Mouse (Mus musculus): ENCODE measurements around the gene Kcnk4. TPM values are rescaled to one million over a fixed set of nuclear protein-coding genes. Genes with fewer than 3 reads are reported as not detected.
A peak's percentile ranks its signal among the peaks of the same experiment; 100 is the strongest.

Gene Kcnk4
- polyA plus RNA-seq, 1 experiment from 2014 or later, result 0.42 TPM

DNA sequence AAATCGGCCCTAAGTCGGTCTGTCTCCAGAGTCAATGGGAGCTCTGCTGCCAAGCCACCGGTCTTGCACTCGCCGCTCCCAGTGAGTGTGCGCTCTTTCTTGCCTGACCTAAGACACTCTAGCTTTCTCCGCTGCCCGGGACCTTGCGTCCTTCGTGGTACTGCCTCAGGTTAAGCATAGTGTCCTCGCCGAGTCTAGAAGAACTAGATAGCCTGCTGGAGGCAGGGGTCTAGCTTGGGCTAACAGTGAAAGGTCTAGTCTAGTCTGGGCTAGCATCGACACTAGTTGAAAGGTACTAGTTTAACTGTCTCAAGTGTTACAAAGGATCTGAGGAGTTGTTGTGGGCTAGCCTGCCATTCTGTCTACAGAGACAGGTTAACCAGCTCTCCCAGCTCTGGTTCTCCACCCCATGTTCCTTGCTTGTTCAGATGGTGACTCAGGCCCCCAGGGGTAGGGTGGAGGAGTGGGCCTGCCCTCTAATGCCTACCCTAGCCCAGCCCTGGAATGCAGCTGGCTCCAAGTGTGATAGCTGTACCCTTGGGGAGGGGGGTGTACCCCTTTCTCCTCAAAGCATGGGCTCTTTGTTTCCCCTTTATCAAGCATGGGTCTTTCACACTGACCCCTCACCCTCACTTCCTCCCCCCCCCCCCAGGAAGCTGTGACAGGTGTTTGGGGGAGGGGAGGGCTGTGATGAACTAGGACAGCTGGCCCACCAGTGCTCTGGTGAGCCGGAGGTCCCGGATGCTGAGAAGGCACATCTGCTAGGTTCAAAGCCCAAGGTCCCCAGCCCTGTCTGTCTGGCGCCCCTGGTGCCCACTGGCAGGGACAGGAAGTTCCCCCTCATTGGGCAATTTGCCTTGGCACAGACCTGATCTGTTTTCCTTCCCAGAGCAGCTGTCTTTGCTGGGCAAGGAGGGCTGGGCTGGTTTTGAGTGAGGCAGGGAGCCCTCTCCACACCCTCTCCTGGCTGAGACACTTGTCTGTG, 41.5 kb upstream of the Kcnk4 start, which contains the start of gene Plcb3:
TSS of gene Plcb3 (minus strand) at position 934 of the 985 bp plus-strand sequence.
- no peak for ATAC-seq (ENCODE audit: low FRiP score, low TSS enrichment)
- Histone ChIP-seq H3K27ac (ENCODE audit: low read length) (peak within 1 kb of the TSS; percentile 90), H3K9me3 (ENCODE audit: low read length) (no peaks in the 10 kb centered on the region), H3K4me2 (replicated peaks; ENCODE audit: low read depth, low read length) (peak within 1 kb of the TSS; percentile 90), H3K4me1 (ENCODE audit: insufficient read depth, low read length) (peaks cover 54% of the 10 kb centered on the region), H3K4me3 (ENCODE audit: low read length) (peak within 1 kb of the TSS; percentile 81), H3K9ac (replicated peaks; ENCODE audit: low read length) (peak within 1 kb of the TSS; percentile 85), H3K27me3 (ENCODE audit: insufficient read depth, low read length) (no peaks in the 10 kb centered on the region), H3K36me3 (ENCODE audit: insufficient read depth, low read length) (peaks cover 12% of the 10 kb centered on the region; the same call in 1 of the 2 replicates)
- 0% methylated on average over 16 of the region's 16 CpGs for WGBS

DNA sequence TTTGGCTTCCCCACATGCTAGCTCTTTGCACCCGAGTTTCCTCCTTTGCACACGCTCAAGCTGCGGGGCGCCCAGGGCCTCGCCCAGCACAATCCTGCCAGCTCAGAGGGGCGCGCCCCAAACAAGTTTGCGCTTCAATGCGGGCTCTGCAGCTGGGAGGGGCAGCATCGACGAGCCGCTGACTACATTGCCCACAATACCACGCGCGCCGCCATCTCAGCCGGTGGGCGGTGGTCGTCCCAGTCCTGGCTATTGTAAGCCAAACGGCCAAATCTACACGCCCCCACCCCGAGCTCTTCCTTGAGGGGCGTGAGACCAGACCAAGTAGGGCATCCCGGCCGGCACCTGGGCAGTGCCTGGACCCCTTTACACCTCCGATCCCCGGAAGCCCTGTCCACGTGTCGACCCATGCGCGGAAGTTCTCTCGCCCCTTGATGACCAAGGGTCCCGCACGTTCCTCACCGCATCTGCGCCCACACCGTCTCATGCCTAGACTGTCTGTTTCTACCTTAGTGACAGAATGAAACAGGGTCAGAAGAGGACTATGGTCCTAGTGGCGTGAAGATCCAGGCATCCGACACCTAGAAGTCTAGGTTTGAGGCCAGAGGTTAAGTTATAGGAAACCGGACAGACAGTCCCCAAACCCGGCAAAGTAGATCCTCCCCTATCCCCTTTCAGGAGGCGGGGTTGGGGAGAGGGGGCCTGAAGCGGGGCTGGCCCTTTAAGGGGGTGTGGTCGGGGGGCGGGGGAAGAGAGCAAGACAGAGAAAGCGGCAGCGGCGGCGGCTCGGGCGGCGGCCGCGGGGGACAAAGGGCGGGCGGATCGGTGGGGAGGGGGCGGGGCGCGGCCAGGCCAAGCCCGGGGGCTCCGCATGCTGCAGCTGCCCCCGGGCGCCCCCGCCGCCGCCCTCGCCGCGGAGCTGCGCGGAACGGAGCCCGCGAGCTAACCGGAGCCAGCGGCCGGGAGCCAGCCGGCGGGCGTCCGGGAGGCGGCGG, 40.2 kb upstream of the Kcnk4 start, which contains the start of gene Ppp1r14b:
TSS of gene Ppp1r14b (plus strand) at position 758 of the 995 bp plus-strand sequence.
- Histone ChIP-seq H3K4me1 (ENCODE audit: insufficient read depth, low read length) (peaks cover 64% of the 10 kb centered on the region), H3K4me3 (ENCODE audit: low read length) (peak within 1 kb of the TSS; percentile 81), H3K27me3 (ENCODE audit: insufficient read depth, low read length) (no peaks in the 10 kb centered on the region), H3K4me2 (replicated peaks; ENCODE audit: low read depth, low read length) (peak within 1 kb of the TSS; percentile 90), H3K9ac (replicated peaks; ENCODE audit: low read length) (peak within 1 kb of the TSS; percentile 85), H3K27ac (ENCODE audit: low read length) (peak within 1 kb of the TSS; percentile 90), H3K9me3 (ENCODE audit: low read length) (no peaks in the 10 kb centered on the region), H3K36me3 (ENCODE audit: insufficient read depth, low read length) (peaks cover 12% of the 10 kb centered on the region; the same call in 1 of the 2 replicates)
- peak; percentile 55 for ATAC-seq (ENCODE audit: low FRiP score, low TSS enrichment)
- WGBS, result under 1% methylated on average over 64 of the region's 84 CpGs

DNA sequence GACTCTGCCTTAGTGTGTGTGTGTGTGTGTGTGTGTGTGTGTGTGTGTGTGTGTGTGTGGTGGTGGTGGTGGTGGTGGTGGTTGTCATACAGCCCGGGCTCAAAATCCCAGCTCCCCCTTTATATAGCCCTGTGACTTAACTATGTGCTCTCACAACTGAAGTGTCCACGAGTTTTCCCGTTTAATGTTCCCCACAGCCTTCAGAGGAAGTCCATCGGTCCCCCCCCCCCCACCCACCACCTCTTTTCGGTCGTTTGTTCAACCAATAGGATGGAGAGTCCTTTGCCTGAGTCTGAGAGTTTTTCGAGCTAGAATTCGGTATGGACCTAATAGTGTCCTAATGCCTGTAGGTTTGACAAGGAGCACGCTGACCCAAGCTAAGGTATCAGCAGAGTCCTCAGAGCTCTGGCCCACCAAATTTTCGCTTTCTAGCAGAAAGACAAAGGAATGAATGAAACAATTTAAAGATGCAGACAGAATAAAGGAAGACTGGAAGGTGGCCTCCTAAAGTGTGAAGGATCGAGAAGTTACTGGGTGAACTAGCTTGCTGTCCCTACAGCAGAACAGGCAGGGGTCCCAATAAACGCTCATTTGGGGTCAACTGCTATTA, 39.4 kb upstream of the Kcnk4 start:
- Histone ChIP-seq H3K9ac (replicated peaks; ENCODE audit: low read length) (peak overlapping the region; percentile 85), H3K27me3 (ENCODE audit: insufficient read depth, low read length) (no peaks in the 10 kb centered on the region), H3K4me3 (ENCODE audit: low read length) (peak overlapping the region; percentile 81), H3K4me2 (replicated peaks; ENCODE audit: low read depth, low read length) (peak overlapping the region; percentile 90), H3K36me3 (ENCODE audit: insufficient read depth, low read length) (peaks cover 12% of the 10 kb centered on the region; the same call in 1 of the 2 replicates), H3K27ac (ENCODE audit: low read length) (peak overlapping the region; percentile 56; the same call in 1 of the 2 replicates), H3K4me1 (ENCODE audit: insufficient read depth, low read length) (peaks cover 63% of the 10 kb centered on the region), H3K9me3 (ENCODE audit: low read length) (no peaks in the 10 kb centered on the region)
- ATAC-seq (ENCODE audit: low FRiP score, low TSS enrichment), result no peak
- WGBS, result 30% methylated on average over 12 of the region's 12 CpGs

DNA sequence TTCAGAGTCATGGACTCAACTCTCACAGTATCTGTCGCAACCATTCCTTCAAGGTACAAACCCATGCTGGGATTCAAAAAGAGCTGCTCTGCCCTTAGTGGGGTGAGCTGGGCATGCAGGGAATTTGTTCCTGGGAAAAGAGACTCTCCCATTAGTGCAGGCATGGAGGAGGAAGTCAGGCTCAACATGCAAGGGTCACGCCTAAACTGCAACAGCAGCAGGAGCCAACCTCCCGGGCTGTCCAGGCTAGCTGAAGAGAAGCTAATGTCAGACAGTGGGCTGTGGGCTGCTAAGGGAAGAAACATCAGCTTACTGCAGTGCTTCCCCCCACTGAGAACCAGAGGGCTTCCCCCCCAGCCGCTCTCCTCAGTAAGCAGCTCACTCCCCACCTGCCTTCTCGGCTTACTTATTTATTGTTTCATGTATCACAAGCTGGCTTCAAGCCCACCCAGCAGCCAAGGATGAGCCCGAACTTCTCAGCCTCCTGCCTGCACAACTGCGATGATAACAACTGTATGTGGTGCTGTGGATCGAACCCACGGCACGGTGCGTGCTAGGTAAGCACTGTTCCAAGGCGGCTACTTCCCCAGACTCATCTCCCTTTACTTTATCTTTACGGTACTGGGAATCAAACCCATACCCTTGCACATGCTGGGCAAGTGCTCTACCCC, 38.1 kb upstream of the Kcnk4 start:
- no peaks in the 10 kb centered on the region for H3K9me3 ChIP-seq (ENCODE audit: low read length)
- no peak overlapping the region for H3K4me3 ChIP-seq (ENCODE audit: low read length)
- H3K27ac ChIP-seq (ENCODE audit: low read length), result no peak overlapping the region
- no peak for ATAC-seq (ENCODE audit: low FRiP score, low TSS enrichment)
- no peaks in the 10 kb centered on the region for H3K27me3 ChIP-seq (ENCODE audit: insufficient read depth, low read length)
- WGBS, result 68% methylated on average over 13 of the region's 13 CpGs
- H3K36me3 ChIP-seq (ENCODE audit: insufficient read depth, low read length), result peaks cover 2% of the 10 kb centered on the region; the same call in 1 of the 2 replicates
- no peak overlapping the region; the same call in 1 of the 2 replicates for H3K9ac ChIP-seq (replicated peaks; ENCODE audit: low read length)
- no peak overlapping the region for H3K4me2 ChIP-seq (replicated peaks; ENCODE audit: low read depth, low read length)
- peaks cover 60% of the 10 kb centered on the region for H3K4me1 ChIP-seq (ENCODE audit: insufficient read depth, low read length)

DNA sequence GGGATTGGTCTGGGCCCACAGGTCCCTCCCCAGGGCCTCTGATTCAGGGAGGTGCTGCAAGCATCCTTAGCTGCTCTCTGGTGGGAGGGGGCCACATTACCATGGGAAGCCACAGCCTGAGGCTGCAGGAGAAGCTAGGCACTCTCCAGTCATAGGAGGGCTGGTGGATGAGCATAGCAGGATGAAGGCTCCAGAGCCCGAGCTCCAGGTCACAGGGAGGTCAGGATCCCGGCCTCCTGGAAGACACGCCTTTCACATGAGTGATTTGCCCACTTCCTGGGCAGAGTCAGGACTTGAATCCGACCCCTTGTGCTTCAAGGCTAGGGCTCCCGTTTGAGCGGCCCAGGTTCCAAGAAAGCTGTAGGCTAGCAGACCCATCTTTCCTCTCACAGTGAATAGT, 37.3 kb upstream of the Kcnk4 start:
- Histone ChIP-seq H3K4me3 (ENCODE audit: low read length) (no peak overlapping the region), H3K36me3 (ENCODE audit: insufficient read depth, low read length) (no peaks in the 10 kb centered on the region), H3K4me1 (ENCODE audit: insufficient read depth, low read length) (peaks cover 55% of the 10 kb centered on the region), H3K9ac (replicated peaks; ENCODE audit: low read length) (no peak overlapping the region; the same call in 1 of the 2 replicates), H3K27me3 (ENCODE audit: insufficient read depth, low read length) (no peaks in the 10 kb centered on the region), H3K9me3 (ENCODE audit: low read length) (no peaks in the 10 kb centered on the region), H3K27ac (ENCODE audit: low read length) (no peak overlapping the region), H3K4me2 (replicated peaks; ENCODE audit: low read depth, low read length) (no peak overlapping the region)
- WGBS, result 15% methylated on average over 6 of the region's 6 CpGs
- no peak for ATAC-seq (ENCODE audit: low FRiP score, low TSS enrichment)

DNA sequence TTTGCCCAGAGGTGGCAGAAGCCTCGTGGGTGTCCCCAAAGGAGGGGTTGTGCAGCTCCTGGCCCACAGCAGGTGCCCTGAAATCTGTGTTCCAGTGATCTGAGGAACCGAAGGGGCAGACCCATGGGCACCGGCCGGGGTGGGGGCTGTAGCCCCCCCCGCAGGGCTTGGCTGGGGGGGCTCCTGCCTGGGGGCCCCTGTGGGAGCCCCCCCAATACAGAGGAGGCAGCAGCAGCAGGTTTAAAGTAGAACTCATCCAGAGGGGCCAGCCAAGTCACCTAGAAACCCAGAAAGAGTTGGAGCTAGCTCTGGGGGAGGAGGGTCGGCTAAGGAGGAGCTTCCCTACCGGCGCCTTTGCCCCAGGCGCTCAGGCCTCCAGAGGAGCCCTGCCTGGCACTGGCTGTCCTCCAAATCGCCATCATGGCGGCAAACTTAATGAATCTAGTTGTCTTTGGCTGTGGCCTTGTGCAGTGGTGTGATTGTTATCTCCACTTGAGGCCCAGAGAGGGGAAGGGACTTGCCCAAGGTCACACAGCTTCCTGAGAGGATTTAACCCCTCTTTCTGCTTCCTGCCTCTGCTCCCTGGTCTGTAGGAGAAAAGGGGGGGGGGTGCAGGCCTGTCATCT, 36.3 kb upstream of the Kcnk4 start:
- H3K4me3 ChIP-seq (ENCODE audit: low read length), result peak overlapping the region; percentile 74
- peak overlapping the region; percentile 90 for H3K9ac ChIP-seq (replicated peaks; ENCODE audit: low read length)
- H3K27ac ChIP-seq (ENCODE audit: low read length), result peak overlapping the region; percentile 49; the same call in 1 of the 2 replicates

DNA sequence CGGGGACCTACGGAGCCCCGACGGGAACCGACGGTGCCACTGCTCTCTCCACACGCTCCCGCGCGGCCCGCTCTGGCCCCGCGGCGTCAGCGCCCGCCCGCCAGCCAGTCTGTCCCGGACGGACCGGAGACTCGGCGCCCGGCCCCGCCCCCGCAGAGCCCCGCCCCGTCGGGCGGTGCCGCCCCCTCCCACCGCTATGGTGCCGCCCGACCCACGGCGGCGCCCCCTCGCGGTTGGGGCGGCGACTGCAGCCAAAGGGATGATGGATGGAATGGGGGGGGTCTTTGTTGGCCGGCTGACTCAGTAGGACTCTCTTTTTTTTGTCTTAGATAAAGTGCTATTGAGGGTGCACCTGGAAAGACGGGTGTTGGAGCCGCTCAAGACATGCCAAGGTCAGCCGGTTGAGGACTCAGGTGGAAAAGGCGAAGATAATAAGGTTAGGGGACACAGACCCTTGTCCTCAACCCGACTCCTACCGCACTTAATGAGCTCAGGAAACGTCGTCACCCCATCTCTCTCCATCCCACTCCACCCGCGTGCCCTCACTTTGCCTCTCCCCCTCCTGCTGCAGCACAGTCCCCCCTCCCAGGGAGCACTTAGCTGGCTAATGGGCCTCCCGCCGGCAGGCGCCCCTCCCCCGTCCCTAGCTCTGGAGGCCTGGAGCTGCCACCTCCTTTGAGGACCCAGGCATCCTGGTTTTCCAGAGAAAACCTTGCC, 35.5 kb upstream of the Kcnk4 start:
- Histone ChIP-seq H3K4me3 (ENCODE audit: low read length) (peak overlapping the region; percentile 74), H3K4me1 (ENCODE audit: insufficient read depth, low read length) (peaks cover 47% of the 10 kb centered on the region), H3K27ac (ENCODE audit: low read length) (peak overlapping the region; percentile 54), H3K9ac (replicated peaks; ENCODE audit: low read length) (peak overlapping the region; percentile 90), H3K4me2 (replicated peaks; ENCODE audit: low read depth, low read length) (peak overlapping the region; percentile 82), H3K27me3 (ENCODE audit: insufficient read depth, low read length) (no peaks in the 10 kb centered on the region), H3K36me3 (ENCODE audit: insufficient read depth, low read length) (peaks cover 15% of the 10 kb centered on the region), H3K9me3 (ENCODE audit: low read length) (no peaks in the 10 kb centered on the region)
- peak; percentile 69 for ATAC-seq (ENCODE audit: low FRiP score, low TSS enrichment)
- WGBS, result under 1% methylated on average over 50 of the region's 55 CpGs

More for the DNA sequence above, 36.3 kb upstream of the Kcnk4 start:
- WGBS, result 16% methylated on average over 11 of the region's 11 CpGs
- ATAC-seq (ENCODE audit: low FRiP score, low TSS enrichment), result no peak
- Histone ChIP-seq H3K36me3 (ENCODE audit: insufficient read depth, low read length) (peaks cover 9% of the 10 kb centered on the region), H3K4me1 (ENCODE audit: insufficient read depth, low read length) (peaks cover 47% of the 10 kb centered on the region), H3K9me3 (ENCODE audit: low read length) (no peaks in the 10 kb centered on the region), H3K4me2 (replicated peaks; ENCODE audit: low read depth, low read length) (peak overlapping the region; percentile 82), H3K27me3 (ENCODE audit: insufficient read depth, low read length) (no peaks in the 10 kb centered on the region)

DNA sequence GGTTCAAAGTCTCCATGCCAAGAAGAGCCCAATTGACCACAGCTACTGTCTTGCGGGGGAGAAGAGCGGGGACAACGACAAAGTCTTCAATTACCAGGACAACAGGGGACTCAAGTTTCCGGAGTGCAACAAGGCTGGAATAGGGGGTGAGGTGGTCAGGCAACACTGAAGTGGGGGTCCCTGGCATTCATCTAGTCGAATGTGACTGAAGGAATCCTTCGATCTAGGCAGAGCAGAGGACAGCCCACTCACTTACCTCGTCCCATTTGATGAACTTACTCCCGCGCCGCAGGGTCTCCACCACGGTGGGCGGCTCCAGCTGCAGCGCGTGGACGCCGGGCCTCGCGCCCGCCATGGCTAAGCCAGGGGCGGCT, 35.0 kb upstream of the Kcnk4 start:
- H3K27ac ChIP-seq (ENCODE audit: low read length), result peak overlapping the region; percentile 54; the same call in 1 of the 2 replicates
- peak; percentile 11 for ATAC-seq (ENCODE audit: low FRiP score, low TSS enrichment)
- H3K9ac ChIP-seq (replicated peaks; ENCODE audit: low read length), result peak overlapping the region; percentile 90
- no peaks in the 10 kb centered on the region for H3K9me3 ChIP-seq (ENCODE audit: low read length)
- no peaks in the 10 kb centered on the region for H3K27me3 ChIP-seq (ENCODE audit: insufficient read depth, low read length)
- H3K4me3 ChIP-seq (ENCODE audit: low read length), result peak overlapping the region; percentile 74
- peaks cover 47% of the 10 kb centered on the region for H3K4me1 ChIP-seq (ENCODE audit: insufficient read depth, low read length)
- WGBS, result under 1% methylated on average over 19 of the region's 20 CpGs
- H3K4me2 ChIP-seq (replicated peaks; ENCODE audit: low read depth, low read length), result peak overlapping the region; percentile 82
- H3K36me3 ChIP-seq (ENCODE audit: insufficient read depth, low read length), result peaks cover 20% of the 10 kb centered on the region
